Mouse (Mus musculus): ENCODE measurements at regions not wholly inside any gene's neighbourhood (a gene's known extent, or its start where the extent isn't known, plus 50 kb on each side); places are given as distances from the start of the nearest gene placed in this dataset.

DNA sequence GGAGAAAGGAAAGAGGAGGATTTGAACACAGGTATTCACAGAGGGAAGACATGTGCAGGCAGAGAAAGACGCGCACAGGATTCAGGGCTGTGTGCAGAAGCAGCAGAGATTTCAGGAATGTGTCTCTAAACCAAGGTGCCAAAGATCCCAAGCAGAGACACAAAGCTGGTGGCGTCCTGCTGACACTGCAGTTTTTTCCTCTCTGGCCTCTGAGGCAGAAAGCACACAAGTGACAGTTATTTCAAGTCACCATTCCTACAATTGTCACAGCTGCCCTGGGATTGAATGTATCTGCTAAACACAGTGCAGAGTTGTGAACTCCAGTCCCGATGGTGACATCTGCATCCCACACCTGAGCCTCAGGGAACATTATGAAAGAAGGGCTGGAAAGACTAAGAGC lies 107.1 kb upstream of the Slc22a12 start:
- H3K27me3 ChIP-seq (ENCODE audit: control insufficient read depth, insufficient read depth, low read length) = no peaks in the 10 kb centered on the region
- no peaks in the 10 kb centered on the region for H3K9me3 ChIP-seq (ENCODE audit: control insufficient read depth, low read length)
- no peak overlapping the region for H3K27ac ChIP-seq (replicated peaks)
- no peak for ATAC-seq (ENCODE audit: low FRiP score, low TSS enrichment)
- TF ChIP-seq CTCF (IDR thresholded peaks at IDR 0.05; ENCODE audit: low read depth) = no peak
- TF ChIP-seq EP300 (optimal IDR thresholded peaks at IDR 0.05) = no peak
- H3K36me3 ChIP-seq (ENCODE audit: control insufficient read depth, insufficient read depth, low read length) = no peaks in the 10 kb centered on the region
- H3K4me2 ChIP-seq (replicated peaks; ENCODE audit: low read depth) = no peak overlapping the region
- no peak overlapping the region for H3K4me3 ChIP-seq (ENCODE audit: low read depth, low read length)
- no peak for DNase-seq (ENCODE audit: low spot score)
- H3K4me1 ChIP-seq (replicated peaks; ENCODE audit: control insufficient read depth, insufficient read depth) = no peaks in the 10 kb centered on the region
- 79% methylated on average over 4 of the region's 4 CpGs for WGBS
- no peak overlapping the region for H3K9ac ChIP-seq (ENCODE audit: low read length)

- Histone ChIP-seq H3K36me3 (ENCODE audit: control insufficient read depth, insufficient read depth, low read length) (no peaks in the 10 kb centered on the region), H3K9ac (ENCODE audit: low read length) (no peak overlapping the region), H3K9me3 (ENCODE audit: control insufficient read depth, low read length) (no peaks in the 10 kb centered on the region), H3K27ac (replicated peaks) (no peak overlapping the region), H3K27me3 (ENCODE audit: control insufficient read depth, insufficient read depth, low read length) (no peaks in the 10 kb centered on the region), H3K4me2 (replicated peaks; ENCODE audit: low read depth) (no peak overlapping the region), H3K4me1 (replicated peaks; ENCODE audit: control insufficient read depth, insufficient read depth) (no peaks in the 10 kb centered on the region), H3K4me3 (ENCODE audit: low read depth, low read length) (no peak overlapping the region)
- no peak for DNase-seq (ENCODE audit: low spot score)
- WGBS = 68% methylated on average over 4 of the region's 4 CpGs
- TF ChIP-seq EP300 (optimal IDR thresholded peaks at IDR 0.05) (no peak), CTCF (IDR thresholded peaks at IDR 0.05; ENCODE audit: low read depth) (no peak)
- ATAC-seq (ENCODE audit: low FRiP score, low TSS enrichment) = no peak
These were observed 104.9 kb upstream of the Slc22a12 start for GRCm38 (mm10) chr19:6647686-6648085.

DNA sequence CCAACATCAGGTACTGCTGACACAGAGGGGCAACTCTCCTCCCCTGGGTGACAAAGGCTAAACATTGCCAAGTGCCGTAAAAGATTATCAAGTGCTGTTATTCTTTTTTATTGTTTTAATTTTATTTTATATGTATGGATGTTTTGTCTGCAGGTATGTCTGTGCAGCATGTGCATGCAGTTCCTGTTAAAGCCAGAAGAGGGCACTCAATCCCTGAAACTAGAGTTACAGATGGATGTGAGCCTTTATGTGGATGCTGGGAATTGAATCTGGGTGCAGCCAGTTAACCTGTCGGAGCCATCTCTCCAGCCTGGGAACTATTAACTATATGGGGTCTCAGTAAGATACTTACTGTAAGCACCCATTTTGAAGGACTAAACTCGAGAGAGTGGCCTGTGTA lies 104.4 kb upstream of the Slc22a12 start:
- no peak for DNase-seq (ENCODE audit: low spot score)
- H3K4me3 ChIP-seq (ENCODE audit: low read depth, low read length) = no peak overlapping the region
- H3K9me3 ChIP-seq (ENCODE audit: control insufficient read depth, low read length) = no peaks in the 10 kb centered on the region
- TF ChIP-seq EP300 (optimal IDR thresholded peaks at IDR 0.05) (no peak), CTCF (IDR thresholded peaks at IDR 0.05; ENCODE audit: low read depth) (peak; percentile 54)
- no peaks in the 10 kb centered on the region for H3K36me3 ChIP-seq (ENCODE audit: control insufficient read depth, insufficient read depth, low read length)
- no peaks in the 10 kb centered on the region for H3K4me1 ChIP-seq (replicated peaks; ENCODE audit: control insufficient read depth, insufficient read depth)
- H3K27me3 ChIP-seq (ENCODE audit: control insufficient read depth, insufficient read depth, low read length) = no peaks in the 10 kb centered on the region
- no peak overlapping the region for H3K4me2 ChIP-seq (replicated peaks; ENCODE audit: low read depth)
- WGBS = 90% methylated on average over 3 of the region's 3 CpGs
- no peak overlapping the region for H3K9ac ChIP-seq (ENCODE audit: low read length)
- ATAC-seq (ENCODE audit: low FRiP score, low TSS enrichment) = no peak
- H3K27ac ChIP-seq (replicated peaks) = no peak overlapping the region

DNA sequence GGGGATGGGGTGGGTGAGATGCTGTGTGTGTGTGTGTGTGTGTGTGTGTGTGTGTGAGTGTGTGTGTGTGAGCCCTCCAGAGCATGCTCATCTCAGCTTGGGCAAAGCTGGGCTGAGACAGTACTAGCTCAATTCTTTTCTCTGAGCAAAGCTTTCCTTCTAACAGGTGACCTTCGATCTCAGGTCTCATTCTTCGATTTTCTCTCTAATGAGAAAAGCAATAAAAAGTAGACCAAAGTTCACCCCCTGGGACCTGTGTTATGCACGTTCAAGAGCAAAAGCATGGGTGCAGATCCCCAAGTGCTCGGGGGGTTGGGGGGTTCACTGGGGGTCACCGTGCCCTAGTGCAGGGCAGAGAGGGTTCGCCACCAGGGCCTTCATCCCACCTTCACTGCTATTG lies 103.1 kb upstream of the Slc22a12 start:
- Histone ChIP-seq H3K9me3 (ENCODE audit: control insufficient read depth, low read length) (no peaks in the 10 kb centered on the region), H3K27me3 (ENCODE audit: control insufficient read depth, insufficient read depth, low read length) (no peaks in the 10 kb centered on the region), H3K4me2 (replicated peaks; ENCODE audit: low read depth) (no peak overlapping the region), H3K4me1 (replicated peaks; ENCODE audit: control insufficient read depth, insufficient read depth) (no peaks in the 10 kb centered on the region), H3K4me3 (ENCODE audit: low read depth, low read length) (no peak overlapping the region), H3K36me3 (ENCODE audit: control insufficient read depth, insufficient read depth, low read length) (no peaks in the 10 kb centered on the region), H3K9ac (ENCODE audit: low read length) (no peak overlapping the region), H3K27ac (replicated peaks) (no peak overlapping the region)
- ATAC-seq (ENCODE audit: low FRiP score, low TSS enrichment) = no peak
- no peak for DNase-seq (ENCODE audit: low spot score)
- TF ChIP-seq CTCF (IDR thresholded peaks at IDR 0.05; ENCODE audit: low read depth) (no peak), EP300 (optimal IDR thresholded peaks at IDR 0.05) (no peak)
- 88% methylated on average over 6 of the region's 6 CpGs for WGBS

GRCm38 (mm10) chr19:6644871-6645270 lies 102.0 kb upstream of the Slc22a12 start:
- Histone ChIP-seq H3K27ac (replicated peaks) (no peak overlapping the region), H3K36me3 (ENCODE audit: control insufficient read depth, insufficient read depth, low read length) (no peaks in the 10 kb centered on the region), H3K9ac (ENCODE audit: low read length) (no peak overlapping the region), H3K27me3 (ENCODE audit: control insufficient read depth, insufficient read depth, low read length) (no peaks in the 10 kb centered on the region), H3K4me3 (ENCODE audit: low read depth, low read length) (no peak overlapping the region), H3K4me1 (replicated peaks; ENCODE audit: control insufficient read depth, insufficient read depth) (no peaks in the 10 kb centered on the region), H3K4me2 (replicated peaks; ENCODE audit: low read depth) (no peak overlapping the region), H3K9me3 (ENCODE audit: control insufficient read depth, low read length) (no peaks in the 10 kb centered on the region)
- ATAC-seq (ENCODE audit: low FRiP score, low TSS enrichment) = no peak
- TF ChIP-seq EP300 (optimal IDR thresholded peaks at IDR 0.05) (no peak), CTCF (IDR thresholded peaks at IDR 0.05; ENCODE audit: low read depth) (no peak)
- DNase-seq (ENCODE audit: low spot score) = no peak
- WGBS = 86% methylated on average over 6 of the region's 6 CpGs

- no peak for TF ChIP-seq CTCF (IDR thresholded peaks at IDR 0.05; ENCODE audit: low read depth)
- no peak for TF ChIP-seq EP300 (optimal IDR thresholded peaks at IDR 0.05)
- Histone ChIP-seq H3K27me3 (ENCODE audit: control insufficient read depth, insufficient read depth, low read length) (no peaks in the 10 kb centered on the region), H3K9me3 (ENCODE audit: control insufficient read depth, low read length) (no peaks in the 10 kb centered on the region), H3K27ac (replicated peaks) (no peak overlapping the region), H3K9ac (ENCODE audit: low read length) (no peak overlapping the region), H3K4me1 (replicated peaks; ENCODE audit: control insufficient read depth, insufficient read depth) (no peaks in the 10 kb centered on the region), H3K4me3 (ENCODE audit: low read depth, low read length) (no peak overlapping the region), H3K36me3 (ENCODE audit: control insufficient read depth, insufficient read depth, low read length) (no peaks in the 10 kb centered on the region), H3K4me2 (replicated peaks; ENCODE audit: low read depth) (no peak overlapping the region)
- DNase-seq (ENCODE audit: low spot score) (no peak), ATAC-seq (ENCODE audit: low FRiP score, low TSS enrichment) (no peak)
- WGBS = 79% methylated on average over 7 of the region's 7 CpGs
These were observed 96.8 kb upstream of the Slc22a12 start for GRCm38 (mm10) chr19:6639681-6640080.
